Mouse (Mus musculus): Measurements from ENCODE around the gene Dnah12.

Dnah12 gene

DNA sequence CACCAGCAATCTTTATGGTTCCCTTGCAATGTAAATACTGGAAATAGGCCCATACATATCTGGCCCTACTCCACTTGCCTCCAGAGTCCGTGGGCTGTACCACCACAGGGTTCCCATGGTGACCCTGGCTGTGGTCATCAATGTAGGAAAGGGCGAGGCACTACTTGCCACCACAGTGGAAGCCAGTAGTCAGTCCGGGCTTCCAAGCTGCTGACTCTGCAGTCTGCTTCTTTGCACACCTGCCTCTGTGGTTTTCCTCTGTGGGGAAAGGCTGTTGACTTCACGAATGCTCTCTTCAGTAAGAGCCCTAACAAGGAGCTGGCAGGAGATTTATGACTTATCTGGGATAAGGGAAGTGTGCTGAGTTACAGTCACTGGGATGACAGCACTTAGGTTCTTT is 185.7 kb downstream of the Dnah12 start:
- DNase-seq (ENCODE audit: low read depth, low spot score) = no peak

DNA sequence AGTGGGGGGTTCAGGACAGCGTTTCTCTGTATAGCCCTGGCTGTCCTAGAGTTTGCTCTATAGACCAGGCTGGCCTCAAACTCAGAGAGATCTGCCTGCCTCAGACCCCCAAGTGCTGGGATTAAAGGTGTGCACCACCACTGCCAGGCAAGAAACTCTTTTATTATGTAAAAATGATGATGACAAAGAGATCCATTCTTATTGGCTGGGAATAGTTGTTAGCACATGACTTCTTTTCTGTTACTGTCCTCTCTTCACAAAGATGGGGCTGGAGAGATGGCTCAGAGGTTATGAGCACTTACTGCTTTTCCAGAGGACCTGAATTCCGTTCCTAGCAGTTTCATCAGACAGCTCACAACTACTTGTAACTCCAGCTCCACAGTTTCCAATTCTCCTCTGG is 186.9 kb downstream of the Dnah12 start:
- DNase-seq (ENCODE audit: low read depth, low spot score) = peak; percentile 72

DNA sequence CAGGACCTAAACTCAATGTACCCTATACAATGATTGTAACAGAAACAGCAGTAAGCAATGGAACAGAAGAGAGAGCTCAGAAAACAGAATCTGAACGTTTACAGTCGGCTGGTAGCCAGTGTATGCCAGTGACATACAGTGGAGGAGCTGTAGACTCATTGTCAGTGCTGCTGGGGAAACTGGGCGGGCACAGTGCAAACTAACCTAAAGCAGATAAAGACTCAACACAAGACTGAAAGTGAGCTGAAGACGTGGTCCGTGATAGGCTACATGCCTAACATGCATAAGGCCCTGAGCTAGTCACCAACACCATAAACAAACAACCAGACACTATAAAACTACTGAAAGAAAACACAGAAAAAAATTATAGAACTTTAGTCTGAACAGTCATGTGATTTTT is 188.6 kb downstream of the Dnah12 start:
- DNase-seq (ENCODE audit: low read depth, low spot score) = no peak

DNA sequence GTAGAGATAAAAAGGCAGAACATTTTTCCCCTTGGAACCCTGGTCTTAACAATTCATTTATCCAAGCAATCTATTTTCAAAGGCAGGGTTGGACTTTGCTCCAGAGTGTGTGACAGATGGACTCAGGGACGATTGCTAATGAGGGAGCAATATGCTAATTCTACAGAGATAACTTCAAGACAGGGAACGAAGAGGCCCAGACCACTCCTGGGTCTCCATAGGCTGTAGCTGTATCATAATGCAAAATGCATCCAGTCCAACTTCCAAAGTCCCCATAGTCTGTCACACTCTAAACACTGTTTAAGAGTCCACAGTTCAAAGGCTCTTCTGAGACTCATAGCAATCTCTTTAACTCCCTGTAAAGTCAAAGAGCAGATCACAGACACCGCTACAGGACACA is 194.2 kb downstream of the Dnah12 start:
- DNase-seq (ENCODE audit: low read depth, low spot score) = no peak

DNA sequence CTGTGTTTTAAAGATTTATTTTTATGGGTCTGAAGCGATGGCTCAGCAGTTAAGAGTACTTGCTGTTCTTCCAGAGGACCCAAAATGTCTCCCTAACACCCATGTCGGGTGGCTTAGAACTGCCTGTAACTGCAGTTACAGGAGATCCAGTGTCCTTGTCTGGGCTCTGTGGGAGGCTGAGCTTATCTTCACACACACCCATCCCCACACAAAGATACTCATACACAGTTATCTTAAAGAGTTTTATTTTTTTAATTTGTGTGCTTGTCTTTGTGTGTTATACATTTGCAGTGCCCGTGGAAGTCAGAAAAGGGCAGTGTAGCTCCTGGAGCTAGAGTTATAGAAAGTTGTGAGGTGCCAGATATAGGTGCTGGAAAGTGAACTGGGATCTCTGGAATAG is 197.7 kb downstream of the Dnah12 start:
- DNase-seq (ENCODE audit: low read depth, low spot score) = no peak

DNA sequence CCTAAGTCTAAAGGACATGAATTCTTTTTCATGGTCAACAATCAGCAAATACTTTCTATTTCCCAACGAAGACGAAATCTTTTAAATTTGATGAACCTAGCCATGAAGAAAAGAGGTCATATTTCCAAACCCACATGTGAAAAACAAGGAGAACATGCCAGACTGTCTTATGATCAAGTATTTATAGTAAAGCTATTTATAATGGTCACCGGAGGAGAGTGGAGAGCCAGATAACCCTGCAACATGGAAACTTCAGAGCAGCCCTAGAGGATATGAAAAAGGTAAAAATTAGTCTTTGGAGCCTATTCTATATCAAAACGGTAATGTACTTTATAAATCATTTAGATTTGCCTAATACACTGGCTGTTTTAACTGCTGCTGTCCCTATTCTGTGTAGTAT is 201.3 kb downstream of the Dnah12 start, which contains the start of gene Asb14:
Gene Asb14 (plus strand): TSS at position 166 of the 400 bp plus-strand sequence.
- no peak for DNase-seq (ENCODE audit: low read depth, low spot score)

DNA sequence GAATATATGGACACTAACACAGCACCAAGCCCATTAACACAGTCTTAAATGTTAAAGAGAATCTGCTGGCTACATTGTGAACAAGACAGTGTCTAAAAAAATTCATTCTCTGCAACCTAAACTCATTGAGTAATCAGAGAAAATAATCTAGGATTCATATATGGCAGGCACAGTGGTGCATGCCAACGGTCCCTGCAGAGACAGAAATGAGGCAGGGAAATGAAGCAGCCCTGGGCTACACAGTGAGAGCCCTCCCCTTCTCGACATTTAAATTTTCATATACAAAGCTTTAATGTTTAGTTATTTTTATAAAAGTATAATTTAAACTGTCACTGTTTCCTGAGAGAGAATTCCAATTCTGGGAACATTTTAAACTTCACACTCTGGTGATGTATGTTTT is 206.4 kb downstream of the Dnah12 start:
- no peak for DNase-seq (ENCODE audit: low read depth, low spot score)

DNA sequence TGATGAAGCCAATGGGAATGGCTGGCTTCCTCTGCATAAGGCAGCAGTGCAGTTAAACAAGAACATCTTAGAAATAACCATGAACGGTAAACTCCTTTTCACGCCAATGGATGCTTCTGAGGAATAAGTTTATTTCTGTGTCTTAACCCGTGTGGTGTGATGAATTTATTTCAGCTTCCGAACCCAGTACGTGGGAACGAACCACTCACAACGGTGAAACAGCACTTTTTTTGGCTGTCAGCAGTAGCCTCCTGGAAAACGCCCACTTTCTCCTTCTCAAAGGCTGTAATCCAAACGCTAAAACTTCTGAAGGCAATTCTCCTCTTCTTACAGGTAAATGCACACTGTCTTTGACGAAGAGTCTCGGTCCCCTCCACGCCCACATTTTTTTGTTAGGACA is 207.8 kb downstream of the Dnah12 start:
- DNase-seq (ENCODE audit: low read depth, low spot score) = peak; percentile 40

DNA sequence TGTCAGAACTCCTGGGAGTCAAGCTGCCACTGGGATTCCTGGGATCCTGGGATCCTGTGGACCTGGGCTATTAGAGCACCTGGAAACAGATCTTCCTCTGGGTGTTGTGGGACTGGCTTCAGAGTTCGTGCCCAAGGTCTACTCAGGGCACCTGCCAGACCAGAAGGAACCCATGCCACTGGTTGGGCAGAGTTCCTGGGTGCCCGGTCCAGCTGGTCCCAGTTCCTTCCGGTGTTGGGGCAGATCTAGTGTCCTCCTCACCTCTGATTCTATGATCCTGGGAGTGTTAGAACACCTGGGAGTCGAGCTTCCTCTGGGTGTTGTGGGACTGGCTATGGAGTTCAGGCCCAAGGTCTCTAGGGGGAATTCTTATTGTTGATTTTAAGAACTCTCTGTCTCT is 214.3 kb downstream of the Dnah12 start:
- no peak for DNase-seq (ENCODE audit: low read depth, low spot score)

DNA sequence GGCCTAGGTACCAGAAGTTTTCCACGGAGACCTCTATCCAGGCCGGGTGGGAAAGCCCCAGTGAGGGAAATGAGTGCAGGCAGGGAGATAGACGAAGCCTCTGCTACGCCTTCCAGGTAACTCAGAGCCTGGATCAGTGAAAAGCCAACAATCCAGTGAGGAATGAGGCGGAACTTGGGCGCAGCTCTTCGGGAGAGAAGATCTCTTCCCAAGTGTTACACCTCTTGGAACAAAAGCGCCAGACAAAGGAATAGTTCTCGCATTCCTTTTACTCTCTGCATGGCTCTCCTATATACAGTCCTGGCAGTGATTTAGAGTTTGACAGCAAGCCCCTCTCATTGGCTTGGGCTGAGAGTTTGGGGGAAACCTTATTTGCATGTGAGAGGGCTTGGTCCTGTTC is 217.4 kb downstream of the Dnah12 start:
- peak; percentile 91 for DNase-seq (ENCODE audit: low read depth, low spot score)

DNA sequence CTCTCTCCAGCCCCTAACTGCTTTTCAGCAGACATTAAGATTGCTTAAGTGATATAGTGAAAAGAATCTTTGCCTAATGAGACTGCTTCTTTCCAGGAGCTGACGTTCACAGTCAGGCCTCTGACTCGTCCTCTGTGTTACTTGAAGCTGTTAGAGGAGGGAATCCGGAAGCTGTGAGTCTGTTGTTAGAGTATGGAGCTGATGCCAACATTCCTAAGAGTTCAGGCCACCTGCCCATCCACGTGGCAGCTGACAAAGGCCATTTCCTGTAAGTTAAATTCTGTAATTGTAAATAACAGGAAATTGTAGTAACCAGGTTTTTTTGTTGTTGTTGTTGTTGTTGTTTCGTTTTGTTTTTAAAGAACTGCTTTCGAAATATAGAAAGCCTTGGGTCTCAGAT is 218.1 kb downstream of the Dnah12 start:
- DNase-seq (ENCODE audit: low read depth, low spot score) = peak; percentile 74

DNA sequence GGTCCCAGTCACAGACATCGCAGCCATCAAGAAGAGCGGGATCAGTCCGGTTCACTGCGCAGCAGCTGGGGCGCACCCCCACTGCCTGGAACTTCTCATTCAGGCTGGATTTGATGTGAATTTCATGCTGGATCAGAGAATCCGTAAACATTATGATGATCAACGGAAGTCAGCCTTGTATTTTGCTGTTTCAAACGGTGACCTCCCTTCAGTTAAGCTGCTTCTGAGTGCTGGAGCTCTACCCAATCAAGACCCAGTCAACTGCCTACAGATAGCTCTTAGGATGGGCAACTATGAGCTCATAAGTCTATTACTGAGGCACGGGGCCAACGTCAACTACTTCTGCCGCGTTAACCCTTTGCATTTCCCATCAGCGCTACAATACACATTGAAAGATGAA is 218.8 kb downstream of the Dnah12 start:
- DNase-seq (ENCODE audit: low read depth, low spot score) = no peak

DNA sequence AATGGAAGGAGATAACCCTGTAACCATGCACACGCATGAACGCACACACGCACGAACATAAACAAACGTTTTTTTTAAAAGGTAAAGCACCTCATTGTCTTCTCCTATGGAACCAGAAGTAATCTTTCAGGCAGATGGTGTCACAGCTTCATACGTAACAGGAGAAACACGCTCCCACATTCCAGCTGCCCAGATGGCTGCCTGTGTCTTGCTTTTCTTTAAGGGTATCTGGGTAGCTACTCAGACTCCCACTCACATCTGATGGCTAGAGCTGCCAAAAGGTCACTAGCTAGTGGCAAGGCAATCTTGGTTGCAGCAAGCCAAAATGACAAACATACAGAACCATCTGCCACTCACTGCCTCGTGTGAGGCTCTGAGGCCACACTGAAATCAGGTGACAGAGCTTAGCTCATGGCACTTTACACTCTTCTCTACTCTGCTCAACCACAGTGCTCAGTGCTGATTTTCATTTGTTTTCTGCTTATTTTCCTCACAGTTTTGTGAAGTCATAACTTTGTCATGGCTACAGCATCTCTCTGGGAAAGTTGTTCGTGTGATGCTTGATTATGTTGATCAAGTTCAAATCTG is 220.7 kb downstream of the Dnah12 start:
- DNase-seq (ENCODE audit: low read depth, low spot score) = no peak

DNA sequence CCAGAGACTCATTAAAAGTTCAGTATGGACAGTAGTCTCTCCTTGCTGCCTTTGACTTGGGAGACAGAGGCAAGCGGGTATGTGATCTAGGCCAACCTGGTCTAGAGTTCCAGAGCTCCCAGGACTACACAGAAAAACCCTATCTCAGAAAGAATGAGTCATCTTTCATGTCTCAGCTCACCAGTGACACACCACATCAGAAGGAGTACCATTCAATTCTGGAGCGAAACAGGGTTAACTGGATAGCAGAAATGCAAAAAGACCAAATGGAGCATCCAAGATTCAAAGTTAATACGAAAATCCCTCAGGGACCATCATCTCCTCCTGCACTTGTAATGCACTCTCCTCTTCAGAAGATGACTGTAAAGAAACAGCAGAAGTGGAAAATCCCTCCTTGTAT is 226.2 kb downstream of the Dnah12 start:
- no peak for DNase-seq (ENCODE audit: low read depth, low spot score)

DNA sequence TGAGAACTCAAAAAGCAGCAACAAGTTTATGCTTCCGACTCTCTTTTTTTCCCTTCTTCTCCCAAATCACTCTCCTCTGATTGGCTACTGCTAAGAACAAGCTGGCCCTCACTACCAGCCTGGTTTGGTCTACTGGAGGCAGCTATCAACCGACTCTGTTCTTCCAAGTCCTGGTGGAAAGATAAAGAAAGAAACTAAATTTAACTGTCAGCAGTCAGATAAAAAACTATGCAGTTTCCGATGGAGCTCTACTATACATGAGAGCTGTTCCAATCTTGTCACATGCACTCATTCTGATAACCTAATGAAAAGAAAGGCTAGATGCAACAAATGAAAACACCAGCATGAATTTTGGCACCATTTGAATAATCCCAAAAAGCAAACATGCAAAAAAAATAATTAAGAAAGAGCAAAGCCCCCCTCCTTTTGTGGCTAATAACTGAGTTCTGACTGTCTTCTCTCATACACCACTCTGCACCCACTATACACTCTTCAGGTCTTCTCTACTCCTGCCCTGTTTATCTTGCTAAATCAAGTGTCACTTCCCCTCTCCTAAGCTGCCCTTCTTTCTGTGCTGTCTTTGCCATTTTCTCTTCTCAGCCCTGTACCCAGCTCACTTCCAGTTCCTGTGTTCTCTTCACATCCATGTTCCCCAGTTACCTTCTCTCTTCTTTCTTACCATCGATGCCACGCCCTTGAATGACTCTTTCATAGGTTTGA is 230.8 kb downstream of the Dnah12 start:
- no peak for DNase-seq (ENCODE audit: low read depth, low spot score)

DNA sequence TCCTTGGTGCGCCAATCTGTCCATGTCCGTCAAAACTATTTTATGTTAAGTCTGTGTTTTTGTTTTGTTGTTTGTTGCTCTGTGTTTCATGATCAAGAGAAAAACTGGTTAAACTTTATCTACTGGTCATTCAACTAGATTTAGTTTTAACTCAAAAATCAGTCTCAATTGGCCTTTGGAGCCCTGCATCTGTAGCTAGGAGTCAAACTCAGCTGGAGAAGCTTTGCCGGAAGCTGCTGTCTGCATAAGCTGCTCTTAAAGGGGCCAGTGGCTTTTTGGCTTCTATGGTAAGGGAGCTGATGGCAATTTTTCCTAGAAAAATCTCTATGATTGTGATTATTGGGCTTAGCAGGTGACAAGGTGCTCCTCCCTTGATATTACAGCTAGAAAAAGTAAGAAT is 241.8 kb downstream of the Dnah12 start:
- DNase-seq (ENCODE audit: low read depth, low spot score) = no peak

DNA sequence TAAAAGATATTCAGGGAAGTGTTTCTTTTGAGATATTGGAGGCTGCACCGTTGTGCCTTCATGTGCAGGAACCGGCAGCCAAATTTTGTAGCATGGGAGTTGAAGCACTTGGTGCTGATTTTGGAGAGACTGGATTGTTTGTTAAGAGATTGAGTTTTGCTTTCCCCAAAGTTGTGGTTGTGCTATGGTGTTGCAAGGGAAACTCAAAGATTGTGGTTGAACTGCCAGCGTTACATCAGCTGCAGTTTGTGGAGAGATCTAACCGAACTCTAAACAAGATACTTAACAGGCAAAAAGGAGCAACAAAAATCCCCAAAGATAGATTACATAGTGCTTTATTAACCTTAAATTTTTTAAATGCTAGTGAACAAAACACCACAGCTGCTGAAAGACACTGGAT is 242.5 kb downstream of the Dnah12 start:
- no peak for DNase-seq (ENCODE audit: low read depth, low spot score)

Data from R1 (cell line).